Mouse (Mus musculus) myocyte (in vitro differentiated cells): ENCODE data around the gene Rnf41.

Experiments used
- CEBPB ChIP-seq: IDR thresholded peaks from 2 replicates; pipeline ENCODE4 v1.6.1; 2011; ENCODE audit warnings: mild to moderate bottlenecking, moderate library complexity; ENCODE audit not compliant: poor library complexity, insufficient read depth, severe bottlenecking
- MAX ChIP-seq: IDR thresholded peaks from one replicate; pipeline ENCODE4 v1.6.1; 2011; ENCODE audit warnings: low read depth, mild to moderate bottlenecking, control low read depth
- POLR2A ChIP-seq: IDR thresholded peaks from one replicate; pipeline ENCODE4 v1.6.1; 2011; ENCODE audit warnings: low read depth, mild to moderate bottlenecking, control low read depth, moderate library complexity; ENCODE audit not compliant: insufficient read length
- TCF12 ChIP-seq: IDR thresholded peaks from one replicate; pipeline ENCODE4 v1.6.1; 2011; ENCODE audit warnings: mild to moderate bottlenecking, control low read depth; ENCODE audit not compliant: poor library complexity, insufficient read depth, severe bottlenecking
- USF1 ChIP-seq: IDR thresholded peaks from one replicate; pipeline ENCODE4 v1.6.1; 2011; ENCODE audit warnings: low read depth, mild to moderate bottlenecking, control low read depth, moderate library complexity

DNA sequence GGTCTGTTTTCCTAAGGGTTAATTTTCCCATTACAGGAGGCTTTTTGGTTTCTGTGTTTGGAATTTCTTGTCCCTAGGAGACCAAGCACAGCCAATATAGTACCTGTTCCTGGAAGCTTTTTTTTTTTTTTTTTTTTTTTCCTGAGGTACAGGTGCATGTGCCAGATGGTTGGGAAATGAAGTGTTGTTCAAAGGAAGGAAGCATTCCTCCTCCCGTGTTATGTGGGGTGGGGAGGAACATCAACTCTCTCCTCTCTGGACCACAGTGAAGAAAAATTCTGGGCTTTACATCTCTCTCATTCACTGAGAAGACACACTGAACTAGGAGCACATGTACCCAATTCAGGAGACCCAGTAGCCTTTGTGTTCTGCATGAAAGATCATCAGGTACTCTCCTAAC lies 1.6 kb downstream of the Rnf41 start:
- TF ChIP-seq USF1 (no peak), POLR2A (no peak), TCF12 (no peak), CEBPB (no peak), MAX (no peak)
